Mouse (Mus musculus) heart, embryonic 11.5 days (tissue): ENCODE results near the gene Zc3h7b. TPM values are rescaled to one million over a fixed set of nuclear protein-coding genes. Genes with fewer than 3 reads are reported as not detected.
"Not testable (repeated sequence)": the region's sequence is repeated elsewhere in the genome, so short reads cannot be mapped to it uniquely, and the experiment has no call there.

Experiments used
- ATAC-seq: fragments of 200-750 bp; cut with Nextera tagmentation; replicated peaks from 2 replicates; pipeline ENCODE4 v1.8.0; 2017; ENCODE audit warnings: moderate library complexity; ENCODE audit not compliant: insufficient number of reproducible peaks, low FRiP score, low TSS enrichment
- H3K27ac ChIP-seq: fragments of 300-500 bp; sonication (generic); 2 replicates; pipeline ENCODE4 v1.5.1; 2014; ENCODE audit warnings: mild to moderate bottlenecking, low read depth, low read length
- H3K27me3 ChIP-seq: fragments of 300-500 bp; sonication (generic); 2 replicates; pipeline ENCODE4 v1.6.1; 2014; ENCODE audit warnings: mild to moderate bottlenecking, low read length, mixed read lengths; ENCODE audit not compliant: control insufficient read depth, insufficient read depth
- H3K36me3 ChIP-seq: fragments of 300-500 bp; sonication (generic); 2 replicates; pipeline ENCODE4 v1.6.1; 2014; ENCODE audit warnings: mild to moderate bottlenecking, low read length, moderate library complexity, mixed read lengths; ENCODE audit not compliant: control insufficient read depth, insufficient read depth
- H3K4me1 ChIP-seq: fragments of 300-500 bp; sonication (generic); 2 replicates; pipeline ENCODE4 v1.6.1; 2014; ENCODE audit warnings: low read length; ENCODE audit not compliant: control insufficient read depth, insufficient read depth
- H3K4me2 ChIP-seq: fragments of 300-500 bp; sonication (generic); 2 replicates; pipeline ENCODE4 v1.6.1; 2014; ENCODE audit warnings: mild to moderate bottlenecking, moderate library complexity
- H3K4me3 ChIP-seq: fragments of 300-500 bp; sonication (generic); 2 replicates; pipeline ENCODE4 v1.5.1; 2014; ENCODE audit warnings: low read depth, low read length
- H3K9ac ChIP-seq: fragments of 300-500 bp; sonication (generic); 2 replicates; pipeline ENCODE4 v1.6.1; 2014; ENCODE audit warnings: mild to moderate bottlenecking, low read depth, low read length, moderate library complexity
- H3K9me3 ChIP-seq: fragments of 300-500 bp; sonication (generic); replicated peaks from 2 replicates; pipeline ENCODE4 v1.6.1; 2016; ENCODE audit warnings: low read length; ENCODE audit not compliant: control insufficient read depth
- WGBS: fragments of 180-500 bp; shearing (Covaris S2); extraction: QIAGEN DNeasy Blood & Tissue Kit; methylation state at CpG from one replicate; pipeline ENCODE4 v1.1.7; 2014; ENCODE audit not compliant: insufficient replicate concordance; 5-methylcytosine and 5-hydroxymethylcytosine counted together
- polyA plus RNA-seq: library from polyadenylated mRNA; unstranded; fragments of >200 nt; fragmentation: Nextera tagmentation; extraction: Ambion mirVana; gene quantifications from 2 replicates; pipeline ENCODE4 v1.2.1, GENCODE M21; 2014

Zc3h7b gene
- polyA plus RNA-seq, 1 experiment from 2014 or later: 36.8 TPM

- no peaks in the 10 kb centered on the region for H3K27me3 ChIP-seq
- no peak for ATAC-seq
- H3K4me2 ChIP-seq: no peak overlapping the region
- H3K36me3 ChIP-seq: peaks cover 27% of the 10 kb centered on the region
- no peak overlapping the region for H3K4me3 ChIP-seq
- WGBS: 94% methylated on average over 8 of the region's 8 CpGs
- H3K4me1 ChIP-seq: peaks cover 14% of the 10 kb centered on the region
- no peak overlapping the region for H3K9ac ChIP-seq
- no peak overlapping the region for H3K27ac ChIP-seq
- H3K9me3 ChIP-seq: no peaks in the 10 kb centered on the region
Measured at GRCm38 (mm10) chr15:81725965-81726364, 18.9 kb upstream of the Zc3h7b start.

GRCm38 (mm10) chr15:81729241-81729791 lies 15.5 kb upstream of the Zc3h7b start:
- Histone ChIP-seq H3K9ac (peak overlapping the region; percentile 92), H3K4me1 (peaks cover 14% of the 10 kb centered on the region), H3K36me3 (0 out of 2 replicates have a peak, but pooled peaks cover 6% of the 10 kb centered on the region), H3K4me2 (peak overlapping the region; percentile 89), H3K4me3 (peak overlapping the region; percentile 76), H3K27ac (peak overlapping the region; percentile 11; the same call in 1 of the 2 replicates), H3K9me3 (no peaks in the 10 kb centered on the region), H3K27me3 (no peaks in the 10 kb centered on the region)
- peak; percentile 48 for ATAC-seq
- WGBS: under 1% methylated on average over 49 of the region's 49 CpGs

GRCm38 (mm10) chr15:81729792-81730635 lies 14.8 kb upstream of the Zc3h7b start:
- Histone ChIP-seq H3K4me3 (peak overlapping the region; percentile 76), H3K4me2 (peak overlapping the region; percentile 89), H3K9ac (peak overlapping the region; percentile 92), H3K4me1 (peaks cover 14% of the 10 kb centered on the region), H3K27ac (peak overlapping the region; percentile 11; the same call in 1 of the 2 replicates), H3K9me3 (no peaks in the 10 kb centered on the region), H3K27me3 (no peaks in the 10 kb centered on the region), H3K36me3 (0 out of 2 replicates have a peak, but pooled peaks cover 6% of the 10 kb centered on the region)
- 5% methylated on average over 41 of the region's 41 CpGs for WGBS
- peak; percentile 94 for ATAC-seq

GRCm38 (mm10) chr15:81735075-81735474 lies 9.8 kb upstream of the Zc3h7b start:
- 51% methylated on average over 3 of the region's 3 CpGs for WGBS
- H3K4me2 ChIP-seq: no peak overlapping the region

GRCm38 (mm10) chr15:81739296-81739695 lies 5.6 kb upstream of the Zc3h7b start:
- Histone ChIP-seq H3K4me3 (no peak overlapping the region), H3K4me2 (no peak overlapping the region), H3K27me3 (no peaks in the 10 kb centered on the region), H3K9me3 (no peaks in the 10 kb centered on the region), H3K4me1 (no peaks in the 10 kb centered on the region), H3K36me3 (no peaks in the 10 kb centered on the region), H3K9ac (no peak overlapping the region), H3K27ac (no peak overlapping the region)
- ATAC-seq: no peak
- WGBS: 66% methylated on average over 3 of the region's 3 CpGs

More at GRCm38 (mm10) chr15:81735075-81735474, 9.8 kb upstream of the Zc3h7b start:
- no peak for ATAC-seq
- no peaks in the 10 kb centered on the region for H3K27me3 ChIP-seq
- no peaks in the 10 kb centered on the region for H3K4me1 ChIP-seq
- no peak overlapping the region for H3K27ac ChIP-seq
- no peaks in the 10 kb centered on the region for H3K9me3 ChIP-seq
- no peaks in the 10 kb centered on the region for H3K36me3 ChIP-seq
- no peak overlapping the region for H3K4me3 ChIP-seq
- H3K9ac ChIP-seq: no peak overlapping the region

GRCm38 (mm10) chr15:81739924-81740323 lies 4.9 kb upstream of the Zc3h7b start:
- H3K4me2 ChIP-seq: no peak overlapping the region
- no peak overlapping the region for H3K4me3 ChIP-seq
- no peaks in the 10 kb centered on the region for H3K36me3 ChIP-seq
- H3K9me3 ChIP-seq: no peaks in the 10 kb centered on the region
- H3K27ac ChIP-seq: no peak overlapping the region
- no peaks in the 10 kb centered on the region for H3K4me1 ChIP-seq
- WGBS: 3% methylated on average over 2 of the region's 2 CpGs
- H3K27me3 ChIP-seq: no peaks in the 10 kb centered on the region
- no peak for ATAC-seq
- no peak overlapping the region for H3K9ac ChIP-seq

GRCm38 (mm10) chr15:81742368-81742767 lies 2.5 kb upstream of the Zc3h7b start:
- WGBS: 34% methylated on average over 2 of the region's 2 CpGs
- not testable (repeated sequence) for H3K9me3 ChIP-seq, H3K27ac ChIP-seq, H3K4me1 ChIP-seq, H3K36me3 ChIP-seq, H3K4me3 ChIP-seq, H3K9ac ChIP-seq, ATAC-seq, H3K27me3 ChIP-seq, H3K4me2 ChIP-seq

GRCm38 (mm10) chr15:81745601-81746114 lies 801 bp downstream of the Zc3h7b start:
- Histone ChIP-seq H3K27me3 (no peaks in the 10 kb centered on the region), H3K9ac (peak overlapping the region; percentile 99), H3K4me1 (peaks cover 16% of the 10 kb centered on the region), H3K36me3 (no peaks in the 10 kb centered on the region), H3K27ac (peak overlapping the region; percentile 85), H3K4me3 (peak overlapping the region; percentile 83), H3K9me3 (no peaks in the 10 kb centered on the region), H3K4me2 (peak overlapping the region; percentile 90)
- ATAC-seq: peak; percentile 75
- under 1% methylated on average over 32 of the region's 33 CpGs for WGBS
